Mouse (Mus musculus): Measurements from ENCODE around the gene Klk10.

Klk10 gene

GRCm38 (mm10) chr7:43780746-43781145 is at the start of gene Klk10:
TSS of gene Klk10 (plus strand) at chr7:43781035.
- DNase-seq, result no peak

GRCm38 (mm10) chr7:43747788-43748187 is 33.0 kb upstream of the Klk10 start:
- peak; percentile 5 to 8 for DNase-seq

- DNase-seq, result no peak
Measured at GRCm38 (mm10) chr7:43752806-43753205, 28.0 kb upstream of the Klk10 start.

GRCm38 (mm10) chr7:43766484-43766883 is 14.4 kb upstream of the Klk10 start:
- DNase-seq, result no peak

GRCm38 (mm10) chr7:43768597-43768996 is 12.2 kb upstream of the Klk10 start, which contains the start of gene Klk12:
TSS of gene Klk12 (plus strand) at chr7:43768897.
- DNase-seq, result no peak

- no peak for DNase-seq
Measured at GRCm38 (mm10) chr7:43769636-43770035, 11.2 kb upstream of the Klk10 start.

- DNase-seq, result no peak
Measured at GRCm38 (mm10) chr7:43770701-43771100, 10.1 kb upstream of the Klk10 start.

- no peak for DNase-seq
Measured at GRCm38 (mm10) chr7:43771916-43772315, 8.9 kb upstream of the Klk10 start.

GRCm38 (mm10) chr7:43772901-43773300 is 7.9 kb upstream of the Klk10 start:
- no peak for DNase-seq

- DNase-seq, result no peak
Measured at GRCm38 (mm10) chr7:43774364-43774763, 6.5 kb upstream of the Klk10 start, which contains the start of gene Klk11. TSS of gene Klk11 (plus strand) at chr7:43774604.

GRCm38 (mm10) chr7:43774802-43775201 is 6.0 kb upstream of the Klk10 start:
- no peak for DNase-seq

GRCm38 (mm10) chr7:43775311-43776057 is 5.4 kb upstream of the Klk10 start:
- DNase-seq, result no peak

- DNase-seq, result no peak
Measured at GRCm38 (mm10) chr7:43776506-43776905, 4.3 kb upstream of the Klk10 start.

- no peak for DNase-seq
Measured at GRCm38 (mm10) chr7:43777423-43777822, 3.4 kb upstream of the Klk10 start.

GRCm38 (mm10) chr7:43778176-43778970 is 2.5 kb upstream of the Klk10 start:
- no peak for DNase-seq

GRCm38 (mm10) chr7:43780241-43780640 is 594 bp upstream of the Klk10 start:
- DNase-seq, result no peak

GRCm38 (mm10) chr7:43781541-43781940 is 706 bp downstream of the Klk10 start:
- no peak for DNase-seq

- peak; percentile 55 to 80 for DNase-seq
Measured at GRCm38 (mm10) chr7:43782275-43783265, 1.7 kb downstream of the Klk10 start.

GRCm38 (mm10) chr7:43785286-43785685 is 4.5 kb downstream of the Klk10 start:
- DNase-seq, result peak in 1 of 2 experiments; percentile 17

GRCm38 (mm10) chr7:43788096-43788495 is 7.3 kb downstream of the Klk10 start:
- no peak for DNase-seq

GRCm38 (mm10) chr7:43789295-43789694 is 8.5 kb downstream of the Klk10 start:
- no peak for DNase-seq

- no peak for DNase-seq
Measured at GRCm38 (mm10) chr7:43791591-43791990, 10.8 kb downstream of the Klk10 start, which contains the start of gene Klk9. TSS of gene Klk9 (plus strand) at chr7:43791891.

GRCm38 (mm10) chr7:43796355-43796754 is 15.5 kb downstream of the Klk10 start:
- no peak for DNase-seq

Data from kidney, adult 8-10 months (tissue).